16 mouse cellular contexts compared by ENCODE assay signal in the genomic region with DNA sequence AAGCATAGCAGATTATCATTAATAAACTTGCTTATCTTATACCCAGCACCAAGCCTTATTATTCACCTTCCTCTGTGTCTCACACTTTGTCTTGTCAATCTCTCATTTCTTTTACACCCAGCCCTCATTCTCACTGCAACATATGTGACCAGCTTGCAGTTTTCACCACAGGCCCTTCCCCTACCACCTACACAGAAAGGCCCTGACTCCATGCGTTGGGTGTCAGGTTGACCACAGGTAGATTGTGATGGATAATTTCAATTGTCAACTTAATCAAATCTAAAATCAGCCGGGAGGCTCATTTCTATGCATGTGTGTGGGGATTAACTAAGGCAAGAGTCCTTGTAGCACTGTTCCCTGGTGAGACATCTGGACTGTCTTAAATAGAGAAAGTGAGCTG.
"Had no signal": no experiment of that assay in that cellular context is flagged by ENCODE, and none has a peak within 500 bp of the region (broad histone marks: within the 10 kb centered on the region; RNA-seq: fewer than 3 reads in every experiment).

No protein-coding gene starts in this region.

- H3K27ac ChIP-seq: kidney, embryonic 15.5 days; left cerebral cortex, adult 2 months; liver, embryonic 13.5 days; midbrain, embryonic 10.5 days; midbrain, embryonic 13.5 days had no signal

- H3K9ac ChIP-seq: kidney, embryonic 15.5 days; liver, embryonic 13.5 days; midbrain, embryonic 13.5 days had no signal

- H3K4me2 ChIP-seq: kidney, embryonic 15.5 days; liver, embryonic 13.5 days; midbrain, embryonic 13.5 days had no signal

- H3K4me1 ChIP-seq: kidney, embryonic 15.5 days; liver, embryonic 13.5 days; midbrain, embryonic 13.5 days had no signal

- H3K4me3 ChIP-seq: kidney, embryonic 15.5 days; left cerebral cortex, adult 2 months; liver, embryonic 13.5 days; megakaryocyte, embryonic 14.5 days; midbrain, embryonic 10.5 days; midbrain, embryonic 13.5 days; myocyte had no signal

- H3K27me3 ChIP-seq: kidney, embryonic 15.5 days; liver, embryonic 13.5 days; megakaryocyte, embryonic 14.5 days; midbrain, embryonic 13.5 days had no signal

- H3K36me3 ChIP-seq: kidney, embryonic 15.5 days; liver, embryonic 13.5 days; midbrain, embryonic 10.5 days; midbrain, embryonic 13.5 days had no signal

- H3K9me3 ChIP-seq: kidney, embryonic 15.5 days; liver, embryonic 13.5 days; midbrain, embryonic 10.5 days; midbrain, embryonic 13.5 days had no signal

- ATAC-seq: midbrain, embryonic 13.5 days; midbrain, embryonic 16.5 days had no signal

- DNase-seq: kidney, postnatal 10 days; kidney, postnatal 36 days; layer of hippocampus, postnatal 36 days; liver, embryonic 13.5 days; lung, adult 2 months; lung, postnatal 14 days; lung, postnatal 4 days; thymus, adult 18-20 months; thymus, postnatal 36 days had no signal
